10 mouse cellular contexts compared by ENCODE assay signal in the genomic region with DNA sequence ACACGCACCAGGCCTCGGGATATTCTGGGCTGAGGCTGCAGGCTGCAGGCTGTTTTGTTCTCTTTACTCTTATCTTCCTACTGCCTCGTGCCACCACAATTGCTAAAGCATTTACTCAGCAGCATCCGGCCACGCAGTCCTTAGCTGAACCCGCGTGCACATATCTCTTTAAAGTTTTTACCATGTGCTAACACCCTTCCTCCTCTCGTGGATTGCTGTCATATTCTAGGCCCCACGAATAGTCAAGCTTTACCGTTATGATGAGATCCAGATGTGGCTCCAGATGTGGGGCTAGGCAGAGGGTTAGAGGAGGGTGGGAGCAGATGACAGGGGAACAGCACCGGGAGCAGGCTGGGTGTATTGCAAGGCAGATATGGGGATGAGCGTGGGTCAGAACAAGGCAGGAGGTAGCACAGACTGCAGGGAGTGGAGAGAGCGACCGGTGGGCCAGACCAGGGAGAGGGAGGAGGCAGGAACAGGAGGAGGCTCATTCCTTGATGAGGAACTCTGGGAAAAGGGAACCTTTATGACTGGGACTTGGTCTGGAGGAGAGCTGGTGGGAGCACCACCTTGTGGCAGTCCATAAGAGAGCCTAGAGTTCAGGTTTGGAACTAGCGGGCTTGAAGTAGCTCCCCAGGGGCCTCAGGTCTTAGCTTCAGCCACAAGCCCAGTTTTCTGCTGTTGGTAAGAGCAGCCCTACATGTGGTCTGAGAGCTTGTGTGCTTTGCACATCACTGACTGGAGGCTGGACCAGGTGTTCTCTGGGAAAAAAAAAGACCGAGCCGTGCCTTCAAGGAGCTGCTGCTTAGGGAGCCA.
DNase-seq lines count a peak whose midpoint lies in the region; ATAC-seq and TF ChIP-seq lines count a peak whose summit lies in the region.
"Had no signal": no experiment of that assay in that cellular context is flagged by ENCODE, and none has a peak within 500 bp of the region (broad histone marks: within the 10 kb centered on the region; RNA-seq: fewer than 3 reads in every experiment).

No protein-coding gene starts in this region.

- no peaks in the 10 kb centered on the region for H3K9me3 ChIP-seq in lung, postnatal 0 days (ENCODE audit: low read length)
- no peaks in the 10 kb centered on the region for H3K9me3 ChIP-seq in embryonic facial prominence, embryonic 12.5 days
- H3K9me3 ChIP-seq in neural tube, embryonic 13.5 days, result no peaks in the 10 kb centered on the region

- no peaks in the 10 kb centered on the region for H3K27me3 ChIP-seq in lung, postnatal 0 days (replicated peaks; ENCODE audit: insufficient read depth, low read length)
- peaks cover 15% of the 10 kb centered on the region for H3K27me3 ChIP-seq in embryonic facial prominence, embryonic 12.5 days
- 0 out of 2 replicates have a peak, but pooled peaks cover 5% of the 10 kb centered on the region for H3K27me3 ChIP-seq in neural tube, embryonic 13.5 days

- no peak for DNase-seq in gastrocnemius, adult 2 months
- no peak for DNase-seq in gastrocnemius, postnatal 4 days (ENCODE audit: low spot score in 2 of 2)
- DNase-seq in lung, postnatal 0 days (ENCODE audit: low spot score), result no peak
- DNase-seq in lung, postnatal 36 days, result no peak
- DNase-seq in ovary, adult 18-20 months (ENCODE audit: low spot score), result no peak
- no peak for DNase-seq in cerebellum, postnatal 25 days
- DNase-seq: kidney, postnatal 25 days; lung, postnatal 4 days had no signal

- no peaks in the 10 kb centered on the region for H3K36me3 ChIP-seq in lung, postnatal 0 days (ENCODE audit: insufficient read depth, low read length)
- H3K36me3 ChIP-seq in embryonic facial prominence, embryonic 12.5 days, result no peaks in the 10 kb centered on the region
- no peaks in the 10 kb centered on the region for H3K36me3 ChIP-seq in neural tube, embryonic 13.5 days

- no peak for TF ChIP-seq EP300 in lung, postnatal 0 days (IDR thresholded peaks at IDR 0.05)

- H3K4me1 ChIP-seq in lung, postnatal 0 days (ENCODE audit: insufficient read depth, low read depth, low read length), result no peaks in the 10 kb centered on the region
- H3K4me1 ChIP-seq in embryonic facial prominence, embryonic 12.5 days, result peaks cover 10% of the 10 kb centered on the region
- H3K4me1 ChIP-seq in neural tube, embryonic 13.5 days (replicated peaks), result peaks cover 25% of the 10 kb centered on the region

- no peak overlapping the region for H3K27ac ChIP-seq in gastrocnemius, adult 2 months
- no peak overlapping the region for H3K27ac ChIP-seq in lung, postnatal 0 days (ENCODE audit: low read length)
- H3K27ac ChIP-seq in embryonic facial prominence, embryonic 12.5 days, result peak overlapping the region; percentile 17; the same call in 1 of the 2 replicates
- no peak overlapping the region; the same call in 1 of the 2 replicates for H3K27ac ChIP-seq in neural tube, embryonic 13.5 days (replicated peaks)

- TF ChIP-seq CTCF in gastrocnemius, adult 2 months (IDR thresholded peaks at IDR 0.05), result peak; percentile 9; the same call in 1 of the 2 replicates
- TF ChIP-seq CTCF in lung, postnatal 0 days (IDR thresholded peaks at IDR 0.05), result peak; percentile 13; the same call in 1 of the 2 replicates

- intact Hi-C loops in gastrocnemius, adult 2 months (cut with DNase I), result no loop called here

- no peak for ATAC-seq in lung, postnatal 0 days
- peak; percentile 50 for ATAC-seq in embryonic facial prominence, embryonic 12.5 days (ENCODE audit: insufficient number of reproducible peaks, insufficient read depth, low FRiP score, low TSS enrichment)
- ATAC-seq in neural tube, embryonic 13.5 days (ENCODE audit: low read depth), result no peak

- 46% methylated on average over 17 of the region's 17 CpGs for WGBS in lung, postnatal 0 days
- WGBS in embryonic facial prominence, embryonic 12.5 days, result 31% methylated on average over 17 of the region's 17 CpGs
- 67% methylated on average over 17 of the region's 17 CpGs for WGBS in neural tube, embryonic 13.5 days

- H3K4me3 ChIP-seq in gastrocnemius, adult 2 months, result no peak overlapping the region
- H3K4me3 ChIP-seq in lung, postnatal 0 days (ENCODE audit: low read depth, low read length), result no peak overlapping the region
- no peak overlapping the region for H3K4me3 ChIP-seq in embryonic facial prominence, embryonic 12.5 days
- H3K4me3 ChIP-seq in neural tube, embryonic 13.5 days, result no peak overlapping the region

- no peak overlapping the region for H3K9ac ChIP-seq in lung, postnatal 0 days (replicated peaks; ENCODE audit: low read depth)
- H3K9ac ChIP-seq in embryonic facial prominence, embryonic 12.5 days, result no peak overlapping the region
- H3K9ac ChIP-seq in neural tube, embryonic 13.5 days, result 0 out of 2 replicates have a peak overlapping the region, but pooled peaks have one; percentile 9

- H3K4me2 ChIP-seq in lung, postnatal 0 days (replicated peaks; ENCODE audit: low read depth, low read length), result no peak overlapping the region
- H3K4me2 ChIP-seq in embryonic facial prominence, embryonic 12.5 days (replicated peaks), result peak overlapping the region; percentile 21
- no peak overlapping the region for H3K4me2 ChIP-seq in neural tube, embryonic 13.5 days
